Mouse (Mus musculus): ENCODE results near the gene Id1. TPM values are rescaled to one million over a fixed set of nuclear protein-coding genes. Genes with fewer than 3 reads are reported as not detected.
A peak's percentile ranks its signal among the peaks of the same experiment; 100 is the strongest.

The Id1 gene
- polyA plus RNA-seq, 1 experiment from 2014 or later: 70.7 TPM

- DNase-seq (ENCODE audit: low spot score, missing footprints): no peak
- H3K4me1 ChIP-seq (ENCODE audit: control insufficient read depth, insufficient read depth, low read length): peaks cover 23% of the 10 kb centered on the region
- no peak overlapping the region for H3K4me2 ChIP-seq
- H3K9me3 ChIP-seq (ENCODE audit: control insufficient read depth, low read length): no peaks in the 10 kb centered on the region
- no peak overlapping the region for H3K4me3 ChIP-seq (ENCODE audit: low read depth, low read length)
- H3K9ac ChIP-seq (ENCODE audit: low read length): no peak overlapping the region
- H3K36me3 ChIP-seq (ENCODE audit: control insufficient read depth, insufficient read depth, low read length): no peaks in the 10 kb centered on the region
- no peak overlapping the region; the same call in 1 of the 2 replicates for H3K27ac ChIP-seq (ENCODE audit: low read depth, low read length)
- no peaks in the 10 kb centered on the region for H3K27me3 ChIP-seq (ENCODE audit: control insufficient read depth, insufficient read depth, low read length)
- ATAC-seq (ENCODE audit: low FRiP score): no peak
- 87% methylated on average over 14 of the region's 14 CpGs for WGBS
These were observed 8.1 kb upstream of the Id1 start for GRCm38 (mm10) chr2:152727795-152728510.

DNA sequence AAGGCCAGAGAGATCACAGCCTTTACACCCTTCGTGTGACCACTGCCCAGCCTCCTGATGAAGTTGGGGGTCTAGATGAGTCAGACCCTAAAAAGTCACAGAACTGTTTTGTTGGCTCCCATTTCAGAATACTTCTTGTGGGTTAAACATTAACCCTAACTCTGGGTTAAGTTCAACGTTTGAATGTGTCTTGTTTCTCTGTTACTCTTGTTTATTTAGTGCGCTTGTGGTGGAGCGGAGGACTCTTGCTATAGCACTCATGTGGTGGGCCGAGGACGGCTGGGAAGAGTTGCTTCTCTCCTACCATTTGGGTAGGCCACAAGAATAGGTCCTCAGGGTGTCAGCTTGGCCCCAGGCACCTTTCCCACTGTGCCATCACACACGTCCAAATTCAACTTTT lies 7.5 kb upstream of the Id1 start:
- no peak overlapping the region for H3K9ac ChIP-seq (ENCODE audit: low read length)
- no peak overlapping the region for H3K27ac ChIP-seq (ENCODE audit: low read depth, low read length)
- H3K36me3 ChIP-seq (ENCODE audit: control insufficient read depth, insufficient read depth, low read length): no peaks in the 10 kb centered on the region
- DNase-seq (ENCODE audit: low spot score, missing footprints) (no peak), ATAC-seq (ENCODE audit: low FRiP score) (no peak)
- no peaks in the 10 kb centered on the region for H3K9me3 ChIP-seq (ENCODE audit: control insufficient read depth, low read length)
- no peak overlapping the region for H3K4me3 ChIP-seq (ENCODE audit: low read depth, low read length)
- 89% methylated on average over 7 of the region's 7 CpGs for WGBS
- H3K4me1 ChIP-seq (ENCODE audit: control insufficient read depth, insufficient read depth, low read length): peaks cover 22% of the 10 kb centered on the region
- H3K27me3 ChIP-seq (ENCODE audit: control insufficient read depth, insufficient read depth, low read length): no peaks in the 10 kb centered on the region
- no peak overlapping the region for H3K4me2 ChIP-seq

DNA sequence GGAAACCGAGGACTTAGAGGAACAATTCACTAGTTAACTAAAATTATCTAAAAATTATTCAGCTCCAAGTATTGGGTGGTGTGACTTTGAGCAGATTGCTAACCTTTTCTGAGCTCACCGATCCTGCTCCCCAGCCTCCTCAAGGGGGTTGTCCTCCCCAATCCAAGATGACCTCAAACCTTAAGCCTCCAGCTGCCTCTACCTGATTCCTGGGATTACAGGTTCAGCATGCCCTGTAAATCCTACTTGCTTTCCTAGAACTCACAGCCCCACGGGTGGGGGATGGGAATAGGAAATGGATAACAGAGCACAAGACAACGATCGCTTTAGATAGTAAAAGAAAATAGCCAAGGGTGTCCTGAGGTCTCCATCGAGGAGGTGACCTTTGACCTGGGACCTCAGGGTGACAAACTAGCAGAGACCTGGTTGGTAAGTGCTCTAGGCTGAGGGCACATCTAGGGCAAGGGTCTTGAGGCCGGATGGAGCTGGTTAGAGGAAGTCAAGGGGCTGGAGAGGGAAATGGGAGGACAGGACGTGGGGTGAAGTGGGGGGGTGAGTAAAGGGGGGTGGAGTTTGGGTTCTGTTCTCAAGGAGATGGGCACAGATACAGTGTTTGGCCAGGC lies 6.9 kb upstream of the Id1 start:
- Histone ChIP-seq H3K4me2 (no peak overlapping the region), H3K36me3 (ENCODE audit: control insufficient read depth, insufficient read depth, low read length) (no peaks in the 10 kb centered on the region), H3K9me3 (ENCODE audit: control insufficient read depth, low read length) (no peaks in the 10 kb centered on the region), H3K4me1 (ENCODE audit: control insufficient read depth, insufficient read depth, low read length) (peaks cover 18% of the 10 kb centered on the region), H3K27ac (ENCODE audit: low read depth, low read length) (no peak overlapping the region), H3K4me3 (ENCODE audit: low read depth, low read length) (no peak overlapping the region), H3K9ac (ENCODE audit: low read length) (no peak overlapping the region), H3K27me3 (ENCODE audit: control insufficient read depth, insufficient read depth, low read length) (no peaks in the 10 kb centered on the region)
- DNase-seq (ENCODE audit: low spot score, missing footprints): no peak
- WGBS: 58% methylated on average over 8 of the region's 8 CpGs
- ATAC-seq (ENCODE audit: low FRiP score): no peak

- 51% methylated on average over 7 of the region's 7 CpGs for WGBS
- H3K9me3 ChIP-seq (ENCODE audit: control insufficient read depth, low read length): no peaks in the 10 kb centered on the region
- peaks cover 21% of the 10 kb centered on the region for H3K4me1 ChIP-seq (ENCODE audit: control insufficient read depth, insufficient read depth, low read length)
- ATAC-seq (ENCODE audit: low FRiP score) (peak; percentile 54; the same call in 1 of the 2 replicates), DNase-seq (ENCODE audit: low spot score, missing footprints) (no peak)
- no peaks in the 10 kb centered on the region for H3K27me3 ChIP-seq (ENCODE audit: control insufficient read depth, insufficient read depth, low read length)
- H3K27ac ChIP-seq (ENCODE audit: low read depth, low read length): no peak overlapping the region
- H3K9ac ChIP-seq (ENCODE audit: low read length): no peak overlapping the region
- no peak overlapping the region for H3K4me2 ChIP-seq
- H3K4me3 ChIP-seq (ENCODE audit: low read depth, low read length): no peak overlapping the region
- no peaks in the 10 kb centered on the region for H3K36me3 ChIP-seq (ENCODE audit: control insufficient read depth, insufficient read depth, low read length)
These were observed 6.4 kb upstream of the Id1 start for GRCm38 (mm10) chr2:152729636-152730020.

GRCm38 (mm10) chr2:152733201-152733600 lies 2.9 kb upstream of the Id1 start:
- DNase-seq (ENCODE audit: low spot score, missing footprints): no peak
- H3K4me1 ChIP-seq (ENCODE audit: control insufficient read depth, insufficient read depth, low read length): peaks cover 40% of the 10 kb centered on the region
- no peak overlapping the region for H3K9ac ChIP-seq (ENCODE audit: low read length)
- no peaks in the 10 kb centered on the region for H3K27me3 ChIP-seq (ENCODE audit: control insufficient read depth, insufficient read depth, low read length)
- no peak for ATAC-seq (ENCODE audit: low FRiP score)
- no peak overlapping the region for H3K4me2 ChIP-seq
- H3K9me3 ChIP-seq (ENCODE audit: control insufficient read depth, low read length): no peaks in the 10 kb centered on the region
- WGBS: 89% methylated on average over 2 of the region's 2 CpGs
- H3K27ac ChIP-seq (ENCODE audit: low read depth, low read length): no peak overlapping the region
- H3K4me3 ChIP-seq (ENCODE audit: low read depth, low read length): no peak overlapping the region
- H3K36me3 ChIP-seq (ENCODE audit: control insufficient read depth, insufficient read depth, low read length): no peaks in the 10 kb centered on the region

DNA sequence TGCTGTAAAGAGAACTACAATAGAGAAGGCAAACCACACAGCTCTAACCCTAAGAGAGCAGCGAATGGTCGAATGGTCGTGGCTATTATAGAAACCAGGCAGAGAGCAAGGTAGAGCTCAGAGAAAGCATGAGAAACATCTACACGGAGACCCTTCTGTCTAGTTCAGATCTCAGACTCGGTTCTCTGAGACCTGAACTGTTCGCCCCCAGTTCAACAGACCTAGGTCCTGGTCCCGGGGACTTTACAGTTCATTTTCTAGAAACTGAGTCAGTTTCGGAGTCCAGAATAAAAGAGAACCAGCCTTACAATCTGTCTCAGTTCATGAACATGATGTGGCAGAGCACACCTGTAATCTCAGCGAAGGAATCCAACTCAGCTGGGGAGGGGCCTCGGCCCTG lies 1.6 kb upstream of the Id1 start:
- Histone ChIP-seq H3K4me3 (ENCODE audit: low read depth, low read length) (peak overlapping the region; percentile 28), H3K4me1 (ENCODE audit: control insufficient read depth, insufficient read depth, low read length) (peaks cover 46% of the 10 kb centered on the region), H3K27me3 (ENCODE audit: control insufficient read depth, insufficient read depth, low read length) (no peaks in the 10 kb centered on the region), H3K9ac (ENCODE audit: low read length) (peak overlapping the region; percentile 49), H3K36me3 (ENCODE audit: control insufficient read depth, insufficient read depth, low read length) (no peaks in the 10 kb centered on the region), H3K4me2 (peak overlapping the region; percentile 91), H3K27ac (ENCODE audit: low read depth, low read length) (no peak overlapping the region), H3K9me3 (ENCODE audit: control insufficient read depth, low read length) (no peaks in the 10 kb centered on the region)
- ATAC-seq (ENCODE audit: low FRiP score): no peak
- DNase-seq (ENCODE audit: low spot score, missing footprints): peak; percentile 93
- WGBS: 11% methylated on average over 10 of the region's 10 CpGs

- peak; percentile 91 for ATAC-seq (ENCODE audit: low FRiP score)
- no peaks in the 10 kb centered on the region for H3K9me3 ChIP-seq (ENCODE audit: control insufficient read depth, low read length)
These were observed 1.1 kb upstream of the Id1 start for GRCm38 (mm10) chr2:152734984-152735383.

DNA sequence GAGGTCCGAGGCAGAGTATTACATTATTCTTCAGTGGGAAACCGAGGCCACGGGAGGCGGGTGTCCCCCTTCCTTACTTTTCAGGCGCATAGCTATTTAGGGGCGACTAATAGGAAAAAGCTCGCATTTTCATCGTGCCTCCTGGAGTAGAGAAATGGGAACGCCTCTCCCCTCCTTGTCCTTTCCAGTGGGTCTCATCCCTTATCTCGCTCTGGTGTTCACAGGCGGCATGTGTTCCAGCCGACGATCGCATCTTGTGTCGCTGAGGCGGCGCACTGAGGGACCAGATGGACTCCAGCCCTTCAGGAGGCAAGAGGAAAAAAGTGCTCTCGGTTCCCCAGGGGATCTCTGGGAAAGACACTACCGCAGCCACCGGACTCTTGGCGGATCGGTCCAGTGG lies 697 bp downstream of the Id1 start:
- Histone ChIP-seq H3K9ac (ENCODE audit: low read length) (peak overlapping the region; percentile 89), H3K27ac (ENCODE audit: low read depth, low read length) (peak overlapping the region; percentile 76), H3K4me1 (ENCODE audit: control insufficient read depth, insufficient read depth, low read length) (peaks cover 48% of the 10 kb centered on the region), H3K4me2 (peak overlapping the region; percentile 91), H3K4me3 (ENCODE audit: low read depth, low read length) (peak overlapping the region; percentile 68), H3K36me3 (ENCODE audit: control insufficient read depth, insufficient read depth, low read length) (no peaks in the 10 kb centered on the region), H3K27me3 (ENCODE audit: control insufficient read depth, insufficient read depth, low read length) (no peaks in the 10 kb centered on the region), H3K9me3 (ENCODE audit: control insufficient read depth, low read length) (no peaks in the 10 kb centered on the region)
- no peak for ATAC-seq (ENCODE audit: low FRiP score)
- peak; percentile 94 for DNase-seq (ENCODE audit: low spot score, missing footprints)
- WGBS: under 1% methylated on average over 22 of the region's 22 CpGs

More at GRCm38 (mm10) chr2:152734984-152735383, 1.1 kb upstream of the Id1 start:
- peak; percentile 99 for DNase-seq (ENCODE audit: low spot score, missing footprints)
- Histone ChIP-seq H3K4me1 (ENCODE audit: control insufficient read depth, insufficient read depth, low read length) (peaks cover 46% of the 10 kb centered on the region), H3K4me2 (peak overlapping the region; percentile 91), H3K9ac (ENCODE audit: low read length) (peak overlapping the region; percentile 49), H3K36me3 (ENCODE audit: control insufficient read depth, insufficient read depth, low read length) (no peaks in the 10 kb centered on the region), H3K27me3 (ENCODE audit: control insufficient read depth, insufficient read depth, low read length) (no peaks in the 10 kb centered on the region), H3K27ac (ENCODE audit: low read depth, low read length) (peak overlapping the region; percentile 55), H3K4me3 (ENCODE audit: low read depth, low read length) (peak overlapping the region; percentile 28)
- under 1% methylated on average over 28 of the region's 28 CpGs for WGBS

Measured in midbrain, embryonic 11.5 days (tissue).